Mouse (Mus musculus): Measurements from ENCODE around the gene Hdhd5. TPM values are rescaled to one million over a fixed set of nuclear protein-coding genes. Genes with fewer than 3 reads are reported as not detected.
A peak's percentile ranks its signal among the peaks of the same experiment; 100 is the strongest.

Hdhd5 gene
- total RNA-seq, 2 experiments from 2014 or later: 32.3 to 40.2 TPM

GRCm38 (mm10) chr6:120516879-120517278 lies 14.2 kb downstream of the Hdhd5 start:
- no peak for DNase-seq (ENCODE audit: low spot score in 2 of 2)
- no peak for TF ChIP-seq CTCF (conservative IDR thresholded peaks at IDR 0.05)
- H3K27ac ChIP-seq: no peak overlapping the region
- H3K4me3 ChIP-seq: no peak overlapping the region

GRCm38 (mm10) chr6:120516422-120516821 lies 14.7 kb downstream of the Hdhd5 start:
- no peak overlapping the region for H3K27ac ChIP-seq
- no peak overlapping the region for H3K4me3 ChIP-seq
- TF ChIP-seq CTCF (conservative IDR thresholded peaks at IDR 0.05): no peak
- no peak for DNase-seq (ENCODE audit: low spot score in 2 of 2)

- TF ChIP-seq CTCF (conservative IDR thresholded peaks at IDR 0.05): no peak
- Histone ChIP-seq H3K4me3 (no peak overlapping the region), H3K27ac (peak overlapping the region; percentile 68)
- DNase-seq (ENCODE audit: low spot score in 2 of 2): no peak
Observed at GRCm38 (mm10) chr6:120511212-120511611, 19.9 kb downstream of the Hdhd5 start.

- Histone ChIP-seq H3K4me3 (no peak overlapping the region), H3K27ac (peak overlapping the region; percentile 68)
- peak in 1 of 2 experiments; percentile 61 for DNase-seq (ENCODE audit: low spot score in 2 of 2)
- no peak for TF ChIP-seq CTCF (conservative IDR thresholded peaks at IDR 0.05)
Observed at GRCm38 (mm10) chr6:120510425-120510824, 20.7 kb downstream of the Hdhd5 start.

GRCm38 (mm10) chr6:120509975-120510374 lies 21.1 kb downstream of the Hdhd5 start:
- no peak for DNase-seq (ENCODE audit: low spot score in 2 of 2)
- no peak for TF ChIP-seq CTCF (conservative IDR thresholded peaks at IDR 0.05)
- peak overlapping the region; percentile 68 for H3K27ac ChIP-seq

GRCm38 (mm10) chr6:120508645-120509044 lies 22.5 kb downstream of the Hdhd5 start:
- TF ChIP-seq CTCF (conservative IDR thresholded peaks at IDR 0.05): no peak
- DNase-seq (ENCODE audit: low spot score in 2 of 2): no peak
- Histone ChIP-seq H3K4me3 (no peak overlapping the region), H3K27ac (no peak overlapping the region)

More at GRCm38 (mm10) chr6:120509975-120510374, 21.1 kb downstream of the Hdhd5 start:
- no peak overlapping the region for H3K4me3 ChIP-seq

GRCm38 (mm10) chr6:120505531-120505930 lies 25.6 kb downstream of the Hdhd5 start:
- Histone ChIP-seq H3K4me3 (no peak overlapping the region), H3K27ac (no peak overlapping the region)
- DNase-seq (ENCODE audit: low spot score in 2 of 2): no peak
- TF ChIP-seq CTCF (conservative IDR thresholded peaks at IDR 0.05): no peak

- Histone ChIP-seq H3K27ac (no peak overlapping the region), H3K4me3 (no peak overlapping the region)
- TF ChIP-seq CTCF (conservative IDR thresholded peaks at IDR 0.05): no peak
- DNase-seq (ENCODE audit: low spot score in 2 of 2): no peak
Observed at GRCm38 (mm10) chr6:120504051-120504450, 27.1 kb downstream of the Hdhd5 start.

GRCm38 (mm10) chr6:120496544-120496943 lies 34.6 kb downstream of the Hdhd5 start:
- TF ChIP-seq CTCF (conservative IDR thresholded peaks at IDR 0.05): no peak
- no peak for DNase-seq (ENCODE audit: low spot score in 2 of 2)
- Histone ChIP-seq H3K4me3 (no peak overlapping the region), H3K27ac (no peak overlapping the region)

- peak within 1 kb of the TSS; percentile 97 for H3K27ac ChIP-seq
- TF ChIP-seq CTCF (conservative IDR thresholded peaks at IDR 0.05): no peak
- peak within 1 kb of the TSS; percentile 76 for H3K4me3 ChIP-seq
- DNase-seq (ENCODE audit: low spot score in 2 of 2): peak; percentile 94
Observed at GRCm38 (mm10) chr6:120493374-120494181, 37.5 kb downstream of the Hdhd5 start, which contains the start of gene Tmem121b. Gene Tmem121b, minus strand, starts transcription at chr6:120493807.

GRCm38 (mm10) chr6:120492499-120493373 lies 38.4 kb downstream of the Hdhd5 start:
- TF ChIP-seq CTCF (conservative IDR thresholded peaks at IDR 0.05): no peak
- DNase-seq (ENCODE audit: low spot score in 2 of 2): no peak
- peak overlapping the region; percentile 76 for H3K4me3 ChIP-seq
- peak overlapping the region; percentile 97 for H3K27ac ChIP-seq

- DNase-seq (ENCODE audit: low spot score in 2 of 2): no peak
- peak overlapping the region; percentile 76 for H3K4me3 ChIP-seq
- H3K27ac ChIP-seq: peak overlapping the region; percentile 97
- no peak for TF ChIP-seq CTCF (conservative IDR thresholded peaks at IDR 0.05)
Observed at GRCm38 (mm10) chr6:120491862-120492498, 39.1 kb downstream of the Hdhd5 start.

GRCm38 (mm10) chr6:120491064-120491463 lies 40.1 kb downstream of the Hdhd5 start:
- TF ChIP-seq CTCF (conservative IDR thresholded peaks at IDR 0.05): no peak
- peak overlapping the region; percentile 97 for H3K27ac ChIP-seq
- DNase-seq (ENCODE audit: low spot score in 2 of 2): no peak
- H3K4me3 ChIP-seq: peak overlapping the region; percentile 76

All from layer of hippocampus, adult 2 months (tissue).